Mouse (Mus musculus) G1E (cell line): ENCODE measurements around the gene Camkmt.

Experiments used
- CTCF ChIP-seq: IDR thresholded peaks from 2 replicates; pipeline ENCODE4 v1.5.1; 2012; ENCODE audit warnings: low read depth, low read length, inconsistent platforms, mixed read lengths
- GATA1 ChIP-seq: IDR thresholded peaks from 2 replicates; pipeline ENCODE4 v1.6.1; 2012; ENCODE audit warnings: borderline replicate concordance, low read length, inconsistent platforms, mixed read lengths
- GATA2 ChIP-seq: IDR thresholded peaks from 2 replicates; pipeline ENCODE4 v1.6.1; 2012; ENCODE audit warnings: low read depth, low read length, inconsistent platforms, borderline replicate concordance
- POLR2AphosphoS5 ChIP-seq: IDR thresholded peaks from 2 replicates; pipeline ENCODE4 v1.6.1; 2012; ENCODE audit warnings: low read depth, low read length, inconsistent platforms; ENCODE audit not compliant: insufficient replicate concordance
- TAL1 ChIP-seq: conservative IDR thresholded peaks from 2 replicates; pipeline ENCODE4 v1.6.1; 2012; ENCODE audit warnings: low read depth, low read length, inconsistent platforms, mixed read lengths

DNA sequence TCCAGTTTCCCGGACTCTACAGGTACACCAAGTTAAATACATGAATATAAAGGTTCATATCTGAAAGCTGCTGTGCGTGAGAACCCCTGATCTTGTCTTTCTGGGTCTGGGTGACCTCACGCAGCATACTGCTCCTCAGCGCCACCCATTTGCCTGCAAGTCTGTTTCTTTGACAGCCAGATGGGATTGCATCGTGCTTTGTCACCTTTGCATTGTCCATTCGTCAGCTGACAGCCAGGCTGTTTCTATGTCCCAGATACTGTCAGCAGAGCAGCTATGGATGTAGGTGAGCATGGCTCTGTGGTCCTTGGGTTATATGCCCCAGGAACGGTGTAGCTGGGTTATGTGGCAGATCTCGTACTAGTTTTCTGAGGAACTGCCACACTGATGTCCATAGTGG lies 278.4 kb downstream of the Camkmt start:
- TF ChIP-seq CTCF: no peak
- TF ChIP-seq GATA1: no peak
- no peak for TF ChIP-seq TAL1
- TF ChIP-seq POLR2AphosphoS5: no peak
- TF ChIP-seq GATA2: no peak
